Mouse (Mus musculus) lung, adult 2 months (tissue): ENCODE data around the gene Mzf1.

Experiments used
- CTCF ChIP-seq: fragments of 200-500 bp; IDR thresholded peaks from 2 replicates; pipeline ENCODE4 v1.5.1; 2011; ENCODE audit warnings: mild to moderate bottlenecking, low read length, control low read depth; ENCODE audit not compliant: insufficient read depth
- POLR2A ChIP-seq: fragments of 200-500 bp; IDR thresholded peaks from 2 replicates; pipeline ENCODE4 v1.6.1; 2011; ENCODE audit warnings: low read depth, mild to moderate bottlenecking, control low read depth, low read length, borderline replicate concordance; ENCODE audit errors: extremely low read depth

DNA sequence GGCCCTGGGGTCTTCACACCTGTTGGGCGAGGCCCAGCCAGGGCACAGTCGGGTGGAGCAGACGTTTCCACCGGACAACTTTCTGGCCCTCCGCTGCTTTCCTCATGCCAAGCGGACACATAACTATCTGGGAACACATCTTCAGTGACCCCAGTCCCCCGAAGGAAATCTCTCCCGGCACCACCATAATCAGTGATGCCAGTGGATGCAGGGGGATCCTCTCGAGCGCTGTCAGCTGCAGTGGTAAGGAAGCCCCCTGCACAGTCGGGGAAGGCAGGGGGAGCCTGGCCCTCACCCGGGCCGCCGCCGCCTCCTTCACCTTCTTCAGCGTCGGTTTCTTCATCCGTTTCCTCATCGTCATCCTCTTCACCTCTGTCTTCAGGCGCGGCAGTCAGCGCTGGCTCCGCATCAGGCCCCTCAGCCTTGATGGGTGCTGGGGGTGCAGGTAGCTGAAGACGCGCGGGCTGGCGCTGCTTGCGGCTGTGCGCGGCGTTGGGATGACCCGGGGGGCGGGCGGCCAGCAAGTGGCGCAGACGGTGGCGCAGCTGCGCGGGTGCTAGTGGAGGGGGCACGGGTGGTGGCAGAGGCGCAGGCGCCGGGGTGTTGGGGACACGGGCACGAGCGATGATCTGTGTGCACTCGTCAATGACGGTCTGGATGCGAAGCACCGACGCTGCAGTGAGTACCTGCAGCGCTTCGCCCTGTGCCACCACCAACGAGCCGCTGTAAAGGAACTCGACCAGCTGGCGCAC lies 47.0 kb downstream of the Mzf1 start:
- TF ChIP-seq CTCF (no peak), POLR2A (no peak)
